Mouse (Mus musculus): ENCODE measurements around the gene Stxbp6. TPM values are rescaled to one million over a fixed set of nuclear protein-coding genes. Genes with fewer than 3 reads are reported as not detected.

Stxbp6 gene
- polyA plus RNA-seq, 1 experiment from 2014 or later, result 19.5 TPM

- H3K4me3 ChIP-seq (ENCODE audit: low read depth, low read length), result no peak overlapping the region
- H3K4me2 ChIP-seq (replicated peaks; ENCODE audit: low read depth, low read length), result no peak overlapping the region
- no peaks in the 10 kb centered on the region for H3K4me1 ChIP-seq (ENCODE audit: control insufficient read depth, insufficient read depth, low read length)
- no peaks in the 10 kb centered on the region for H3K36me3 ChIP-seq (ENCODE audit: control insufficient read depth, insufficient read depth, low read length)
- WGBS, result 62% methylated on average over 8 of the region's 8 CpGs
- ATAC-seq (ENCODE audit: insufficient number of reproducible peaks, insufficient read depth, low FRiP score, low read depth), result no peak
- no peaks in the 10 kb centered on the region for H3K9me3 ChIP-seq (ENCODE audit: control insufficient read depth, low read depth, low read length)
- H3K9ac ChIP-seq (replicated peaks; ENCODE audit: low read depth, low read length), result no peak overlapping the region
- H3K27me3 ChIP-seq (ENCODE audit: control insufficient read depth, insufficient read depth, low read length), result no peaks in the 10 kb centered on the region
- H3K27ac ChIP-seq (ENCODE audit: low read length), result no peak overlapping the region
Measured at GRCm38 (mm10) chr12:44939106-44939505, 135.4 kb downstream of the Stxbp6 start.

- Histone ChIP-seq H3K36me3 (ENCODE audit: control insufficient read depth, insufficient read depth, low read length) (no peaks in the 10 kb centered on the region), H3K9me3 (ENCODE audit: control insufficient read depth, low read depth, low read length) (no peaks in the 10 kb centered on the region), H3K9ac (replicated peaks; ENCODE audit: low read depth, low read length) (no peak overlapping the region), H3K4me2 (replicated peaks; ENCODE audit: low read depth, low read length) (no peak overlapping the region), H3K27ac (ENCODE audit: low read length) (no peak overlapping the region), H3K4me1 (ENCODE audit: control insufficient read depth, insufficient read depth, low read length) (no peaks in the 10 kb centered on the region), H3K4me3 (ENCODE audit: low read depth, low read length) (no peak overlapping the region), H3K27me3 (ENCODE audit: control insufficient read depth, insufficient read depth, low read length) (no peaks in the 10 kb centered on the region)
- no peak for ATAC-seq (ENCODE audit: insufficient number of reproducible peaks, insufficient read depth, low FRiP score, low read depth)
- 82% methylated on average over 6 of the region's 6 CpGs for WGBS
Measured at GRCm38 (mm10) chr12:44932954-44933353, 141.6 kb downstream of the Stxbp6 start.

GRCm38 (mm10) chr12:44931716-44932115, 142.8 kb downstream of the Stxbp6 start:
- no peak for ATAC-seq (ENCODE audit: insufficient number of reproducible peaks, insufficient read depth, low FRiP score, low read depth)
- 77% methylated on average over 7 of the region's 7 CpGs for WGBS
- H3K27me3 ChIP-seq (ENCODE audit: control insufficient read depth, insufficient read depth, low read length), result no peaks in the 10 kb centered on the region
- no peak overlapping the region for H3K4me2 ChIP-seq (replicated peaks; ENCODE audit: low read depth, low read length)
- no peaks in the 10 kb centered on the region for H3K9me3 ChIP-seq (ENCODE audit: control insufficient read depth, low read depth, low read length)
- H3K27ac ChIP-seq (ENCODE audit: low read length), result no peak overlapping the region
- H3K4me1 ChIP-seq (ENCODE audit: control insufficient read depth, insufficient read depth, low read length), result no peaks in the 10 kb centered on the region
- H3K36me3 ChIP-seq (ENCODE audit: control insufficient read depth, insufficient read depth, low read length), result no peaks in the 10 kb centered on the region
- no peak overlapping the region for H3K9ac ChIP-seq (replicated peaks; ENCODE audit: low read depth, low read length)
- no peak overlapping the region for H3K4me3 ChIP-seq (ENCODE audit: low read depth, low read length)

- Histone ChIP-seq H3K4me2 (replicated peaks; ENCODE audit: low read depth, low read length) (no peak overlapping the region), H3K27ac (ENCODE audit: low read length) (no peak overlapping the region), H3K27me3 (ENCODE audit: control insufficient read depth, insufficient read depth, low read length) (no peaks in the 10 kb centered on the region), H3K9ac (replicated peaks; ENCODE audit: low read depth, low read length) (no peak overlapping the region), H3K36me3 (ENCODE audit: control insufficient read depth, insufficient read depth, low read length) (no peaks in the 10 kb centered on the region), H3K4me3 (ENCODE audit: low read depth, low read length) (no peak overlapping the region), H3K4me1 (ENCODE audit: control insufficient read depth, insufficient read depth, low read length) (no peaks in the 10 kb centered on the region), H3K9me3 (ENCODE audit: control insufficient read depth, low read depth, low read length) (no peaks in the 10 kb centered on the region)
- 38% methylated on average over 3 of the region's 3 CpGs for WGBS
- ATAC-seq (ENCODE audit: insufficient number of reproducible peaks, insufficient read depth, low FRiP score, low read depth), result no peak
Measured at GRCm38 (mm10) chr12:44928456-44928855, 146.1 kb downstream of the Stxbp6 start.

- H3K27ac ChIP-seq (ENCODE audit: low read length), result no peak overlapping the region
Measured at GRCm38 (mm10) chr12:44925901-44926300, 148.6 kb downstream of the Stxbp6 start.

GRCm38 (mm10) chr12:44923273-44923672, 151.2 kb downstream of the Stxbp6 start:
- H3K9me3 ChIP-seq (ENCODE audit: control insufficient read depth, low read depth, low read length), result no peaks in the 10 kb centered on the region
- no peaks in the 10 kb centered on the region for H3K4me1 ChIP-seq (ENCODE audit: control insufficient read depth, insufficient read depth, low read length)
- H3K36me3 ChIP-seq (ENCODE audit: control insufficient read depth, insufficient read depth, low read length), result no peaks in the 10 kb centered on the region
- no peaks in the 10 kb centered on the region for H3K27me3 ChIP-seq (ENCODE audit: control insufficient read depth, insufficient read depth, low read length)
- no peak overlapping the region for H3K4me2 ChIP-seq (replicated peaks; ENCODE audit: low read depth, low read length)
- no peak overlapping the region for H3K9ac ChIP-seq (replicated peaks; ENCODE audit: low read depth, low read length)
- H3K27ac ChIP-seq (ENCODE audit: low read length), result no peak overlapping the region
- no peak for ATAC-seq (ENCODE audit: insufficient number of reproducible peaks, insufficient read depth, low FRiP score, low read depth)
- no peak overlapping the region for H3K4me3 ChIP-seq (ENCODE audit: low read depth, low read length)
- WGBS, result 96% methylated on average over 3 of the region's 3 CpGs

More at GRCm38 (mm10) chr12:44925901-44926300, 148.6 kb downstream of the Stxbp6 start:
- 77% methylated on average over 3 of the region's 3 CpGs for WGBS
- no peaks in the 10 kb centered on the region for H3K27me3 ChIP-seq (ENCODE audit: control insufficient read depth, insufficient read depth, low read length)
- H3K4me2 ChIP-seq (replicated peaks; ENCODE audit: low read depth, low read length), result no peak overlapping the region
- H3K9ac ChIP-seq (replicated peaks; ENCODE audit: low read depth, low read length), result no peak overlapping the region
- no peak for ATAC-seq (ENCODE audit: insufficient number of reproducible peaks, insufficient read depth, low FRiP score, low read depth)
- H3K4me1 ChIP-seq (ENCODE audit: control insufficient read depth, insufficient read depth, low read length), result no peaks in the 10 kb centered on the region
- H3K4me3 ChIP-seq (ENCODE audit: low read depth, low read length), result no peak overlapping the region
- H3K36me3 ChIP-seq (ENCODE audit: control insufficient read depth, insufficient read depth, low read length), result no peaks in the 10 kb centered on the region
- H3K9me3 ChIP-seq (ENCODE audit: control insufficient read depth, low read depth, low read length), result no peaks in the 10 kb centered on the region

- no peak for ATAC-seq (ENCODE audit: insufficient number of reproducible peaks, insufficient read depth, low FRiP score, low read depth)
- H3K27ac ChIP-seq (ENCODE audit: low read length), result no peak overlapping the region
- 46% methylated on average over 4 of the region's 4 CpGs for WGBS
- H3K4me1 ChIP-seq (ENCODE audit: control insufficient read depth, insufficient read depth, low read length), result no peaks in the 10 kb centered on the region
- no peaks in the 10 kb centered on the region for H3K9me3 ChIP-seq (ENCODE audit: control insufficient read depth, low read depth, low read length)
- no peak overlapping the region for H3K9ac ChIP-seq (replicated peaks; ENCODE audit: low read depth, low read length)
- H3K27me3 ChIP-seq (ENCODE audit: control insufficient read depth, insufficient read depth, low read length), result no peaks in the 10 kb centered on the region
- no peak overlapping the region for H3K4me3 ChIP-seq (ENCODE audit: low read depth, low read length)
- no peak overlapping the region for H3K4me2 ChIP-seq (replicated peaks; ENCODE audit: low read depth, low read length)
- H3K36me3 ChIP-seq (ENCODE audit: control insufficient read depth, insufficient read depth, low read length), result no peaks in the 10 kb centered on the region
Measured at GRCm38 (mm10) chr12:44922241-44922640, 152.3 kb downstream of the Stxbp6 start.

GRCm38 (mm10) chr12:44919613-44920012, 154.9 kb downstream of the Stxbp6 start:
- WGBS, result 83% methylated on average over 2 of the region's 2 CpGs
- H3K27me3 ChIP-seq (ENCODE audit: control insufficient read depth, insufficient read depth, low read length), result no peaks in the 10 kb centered on the region
- H3K9ac ChIP-seq (replicated peaks; ENCODE audit: low read depth, low read length), result no peak overlapping the region
- H3K4me1 ChIP-seq (ENCODE audit: control insufficient read depth, insufficient read depth, low read length), result no peaks in the 10 kb centered on the region
- no peaks in the 10 kb centered on the region for H3K36me3 ChIP-seq (ENCODE audit: control insufficient read depth, insufficient read depth, low read length)
- no peaks in the 10 kb centered on the region for H3K9me3 ChIP-seq (ENCODE audit: control insufficient read depth, low read depth, low read length)
- H3K4me2 ChIP-seq (replicated peaks; ENCODE audit: low read depth, low read length), result no peak overlapping the region
- H3K4me3 ChIP-seq (ENCODE audit: low read depth, low read length), result no peak overlapping the region
- ATAC-seq (ENCODE audit: insufficient number of reproducible peaks, insufficient read depth, low FRiP score, low read depth), result no peak
- H3K27ac ChIP-seq (ENCODE audit: low read length), result no peak overlapping the region

GRCm38 (mm10) chr12:44918929-44919328, 155.6 kb downstream of the Stxbp6 start:
- H3K27me3 ChIP-seq (ENCODE audit: control insufficient read depth, insufficient read depth, low read length), result no peaks in the 10 kb centered on the region
- H3K9me3 ChIP-seq (ENCODE audit: control insufficient read depth, low read depth, low read length), result no peaks in the 10 kb centered on the region
- H3K27ac ChIP-seq (ENCODE audit: low read length), result no peak overlapping the region
- no peak overlapping the region for H3K9ac ChIP-seq (replicated peaks; ENCODE audit: low read depth, low read length)
- H3K4me3 ChIP-seq (ENCODE audit: low read depth, low read length), result no peak overlapping the region
- no peak overlapping the region for H3K4me2 ChIP-seq (replicated peaks; ENCODE audit: low read depth, low read length)
- H3K36me3 ChIP-seq (ENCODE audit: control insufficient read depth, insufficient read depth, low read length), result no peaks in the 10 kb centered on the region
- H3K4me1 ChIP-seq (ENCODE audit: control insufficient read depth, insufficient read depth, low read length), result no peaks in the 10 kb centered on the region
- no peak for ATAC-seq (ENCODE audit: insufficient number of reproducible peaks, insufficient read depth, low FRiP score, low read depth)
- 90% methylated on average over 2 of the region's 2 CpGs for WGBS

Measured in stomach, embryonic 14.5 days (tissue).